Mouse (Mus musculus): ENCODE measurements around the gene Gm45837. TPM values are rescaled to one million over a fixed set of nuclear protein-coding genes. Genes with fewer than 3 reads are reported as not detected.
A peak's percentile ranks its signal among the peaks of the same experiment; 100 is the strongest.

Gene Gm45837
- total RNA-seq, 1 experiment from 2014 or later = not detected

GRCm38 (mm10) chr7:101443093-101443492, 32.4 kb downstream of the Gm45837 start:
- no peak for DNase-seq

GRCm38 (mm10) chr7:101444211-101444610, 33.5 kb downstream of the Gm45837 start:
- no peak for DNase-seq

GRCm38 (mm10) chr7:101449855-101450254, 39.2 kb downstream of the Gm45837 start:
- DNase-seq = peak; percentile 71

- peak; percentile 94 for DNase-seq
Observed at GRCm38 (mm10) chr7:101450422-101451401, 40.0 kb downstream of the Gm45837 start.

GRCm38 (mm10) chr7:101452669-101453068, 42.0 kb downstream of the Gm45837 start:
- DNase-seq = no peak

- no peak for DNase-seq
Observed at GRCm38 (mm10) chr7:101453296-101453695, 42.6 kb downstream of the Gm45837 start.

GRCm38 (mm10) chr7:101453725-101454124, 43.0 kb downstream of the Gm45837 start:
- peak; percentile 67 for DNase-seq

GRCm38 (mm10) chr7:101454479-101454878, 43.8 kb downstream of the Gm45837 start:
- DNase-seq = no peak

- DNase-seq = peak; percentile 38
Observed at GRCm38 (mm10) chr7:101455141-101455540, 44.5 kb downstream of the Gm45837 start.

GRCm38 (mm10) chr7:101456318-101456717, 45.6 kb downstream of the Gm45837 start:
- DNase-seq = no peak

- DNase-seq = peak; percentile 61
Observed at GRCm38 (mm10) chr7:101456789-101457188, 46.1 kb downstream of the Gm45837 start.

GRCm38 (mm10) chr7:101457283-101457682, 46.6 kb downstream of the Gm45837 start:
- DNase-seq = no peak

GRCm38 (mm10) chr7:101457801-101458200, 47.1 kb downstream of the Gm45837 start:
- DNase-seq = peak; percentile 64

- DNase-seq = no peak
Observed at GRCm38 (mm10) chr7:101458278-101458781, 47.6 kb downstream of the Gm45837 start.

- DNase-seq = no peak
Observed at GRCm38 (mm10) chr7:101459305-101459813, 48.7 kb downstream of the Gm45837 start.

GRCm38 (mm10) chr7:101459923-101460607, 49.4 kb downstream of the Gm45837 start:
- DNase-seq = peak; percentile 42

GRCm38 (mm10) chr7:101460608-101460957, 49.9 kb downstream of the Gm45837 start:
- no peak for DNase-seq

GRCm38 (mm10) chr7:101461571-101461970, 50.9 kb downstream of the Gm45837 start:
- DNase-seq = no peak

- DNase-seq = peak; percentile 41
Observed at GRCm38 (mm10) chr7:101462327-101463068, 51.8 kb downstream of the Gm45837 start.

- DNase-seq = no peak
Observed at GRCm38 (mm10) chr7:101463665-101464271, 53.1 kb downstream of the Gm45837 start.

- no peak for DNase-seq
Observed at GRCm38 (mm10) chr7:101464927-101465326, 54.2 kb downstream of the Gm45837 start.

GRCm38 (mm10) chr7:101465392-101465791, 54.7 kb downstream of the Gm45837 start:
- peak; percentile 79 for DNase-seq
